Mouse (Mus musculus) neural tube, embryonic 13.5 days (tissue): ENCODE data around the gene Gm13030. TPM values are rescaled to one million over a fixed set of nuclear protein-coding genes. Genes with fewer than 3 reads are reported as not detected.
A peak's percentile ranks its signal among the peaks of the same experiment; 100 is the strongest.
"Not testable (repeated sequence)": the region's sequence is repeated elsewhere in the genome, so short reads cannot be mapped to it uniquely, and the experiment has no call there.

ENCODE experiments used
- ATAC-seq: fragments of 200-750 bp; cut with Nextera tagmentation; 2 replicates; pipeline ENCODE4 v1.8.0; 2017; ENCODE audit warnings: low read depth, mild to moderate bottlenecking, moderate TSS enrichment, moderate library complexity
- H3K27ac ChIP-seq: fragments of 300-500 bp; sonication (generic); replicated peaks from 2 replicates; pipeline ENCODE4 v1.5.1; 2015; ENCODE audit warnings: moderate library complexity, mild to moderate bottlenecking, inconsistent platforms
- H3K27me3 ChIP-seq: fragments of 300-500 bp; sonication (generic); 2 replicates; pipeline ENCODE4 v1.6.1; 2015; ENCODE audit warnings: mild to moderate bottlenecking, inconsistent platforms
- H3K36me3 ChIP-seq: fragments of 300-500 bp; sonication (generic); 2 replicates; pipeline ENCODE4 v1.6.1; 2015; ENCODE audit warnings: mild to moderate bottlenecking, inconsistent platforms
- H3K4me1 ChIP-seq: fragments of 300-500 bp; sonication (generic); replicated peaks from 2 replicates; pipeline ENCODE4 v1.6.1; 2015; ENCODE audit warnings: inconsistent platforms
- H3K4me2 ChIP-seq: fragments of 300-500 bp; sonication (generic); 2 replicates; pipeline ENCODE4 v1.6.1; 2015; ENCODE audit warnings: inconsistent platforms, mild to moderate bottlenecking, moderate library complexity
- H3K4me3 ChIP-seq: fragments of 300-500 bp; sonication (generic); 2 replicates; pipeline ENCODE4 v1.5.1; 2015; ENCODE audit warnings: mild to moderate bottlenecking, inconsistent platforms
- H3K9ac ChIP-seq: fragments of 300-500 bp; sonication (generic); 2 replicates; pipeline ENCODE4 v1.6.1; 2015; ENCODE audit warnings: moderate library complexity, mild to moderate bottlenecking, inconsistent platforms
- H3K9me3 ChIP-seq: fragments of 300-500 bp; sonication (generic); 2 replicates; pipeline ENCODE4 v1.6.1; 2016; ENCODE audit warnings: inconsistent platforms
- WGBS: fragments of 180-500 bp; shearing (Covaris S2); methylation state at CpG from one replicate; pipeline ENCODE4 v1.1.7; 2015; 5-methylcytosine and 5-hydroxymethylcytosine counted together
- polyA plus RNA-seq: library from polyadenylated mRNA; unstranded; fragments of >200 nt; fragmentation: Nextera tagmentation; extraction: Ambion mirVana; gene quantifications from 2 replicates; pipeline ENCODE4 v1.2.1, GENCODE M21; 2015

Gene Gm13030
- polyA plus RNA-seq = not detected in 2 replicates

- Histone ChIP-seq H3K27ac (no peak within 1 kb of the TSS), H3K4me2 (no peak within 1 kb of the TSS), H3K4me3 (no peak within 1 kb of the TSS), H3K9me3 (no peaks in the 10 kb centered on the region), H3K9ac (no peak within 1 kb of the TSS), H3K36me3 (no peaks in the 10 kb centered on the region), H3K27me3 (no peaks in the 10 kb centered on the region), H3K4me1 (no peaks in the 10 kb centered on the region)
- ATAC-seq = no peak
- 78% methylated on average over 6 of the region's 6 CpGs for WGBS
Measured at GRCm38 (mm10) chr4:138873864-138874263, at the start of gene Gm13030. Gene Gm13030, minus strand, starts transcription at chr4:138873964.

GRCm38 (mm10) chr4:138922131-138922459 lies 48.3 kb upstream of the Gm13030 start:
- H3K36me3 ChIP-seq = no peaks in the 10 kb centered on the region
- no peaks in the 10 kb centered on the region for H3K27me3 ChIP-seq
- peak overlapping the region; percentile 21 for H3K4me3 ChIP-seq
- 2% methylated on average over 11 of the region's 11 CpGs for WGBS
- H3K9me3 ChIP-seq = 0 out of 2 replicates have a peak, but pooled peaks cover 3% of the 10 kb centered on the region
- peak overlapping the region; percentile 27; the same call in 1 of the 2 replicates for H3K9ac ChIP-seq
- peak overlapping the region; percentile 51 for H3K4me2 ChIP-seq
- peaks cover 32% of the 10 kb centered on the region for H3K4me1 ChIP-seq
- peak; percentile 90 for ATAC-seq
- peak overlapping the region; percentile 50 for H3K27ac ChIP-seq

- Histone ChIP-seq H3K27me3 (no peaks in the 10 kb centered on the region), H3K9ac (peak overlapping the region; percentile 27; the same call in 1 of the 2 replicates), H3K36me3 (no peaks in the 10 kb centered on the region), H3K4me3 (peak overlapping the region; percentile 21), H3K4me1 (peaks cover 32% of the 10 kb centered on the region), H3K9me3 (0 out of 2 replicates have a peak, but pooled peaks cover 4% of the 10 kb centered on the region), H3K27ac (peak overlapping the region; percentile 75), H3K4me2 (peak overlapping the region; percentile 51)
- 32% methylated on average over 20 of the region's 20 CpGs for WGBS
- peak; percentile 80 for ATAC-seq
Measured at GRCm38 (mm10) chr4:138921254-138922130, 47.7 kb upstream of the Gm13030 start.

- Histone ChIP-seq H3K4me2 (no peak overlapping the region), H3K9me3 (0 out of 2 replicates have a peak, but pooled peaks cover 4% of the 10 kb centered on the region), H3K27ac (no peak overlapping the region), H3K4me3 (no peak overlapping the region), H3K4me1 (peaks cover 27% of the 10 kb centered on the region), H3K27me3 (no peaks in the 10 kb centered on the region), H3K36me3 (no peaks in the 10 kb centered on the region), H3K9ac (no peak overlapping the region)
- WGBS = 80% methylated on average over 9 of the region's 9 CpGs
- ATAC-seq = no peak
Measured at GRCm38 (mm10) chr4:138917282-138917681, 43.5 kb upstream of the Gm13030 start.

GRCm38 (mm10) chr4:138913797-138914196 lies 40.0 kb upstream of the Gm13030 start, which contains the start of gene Otud3:
Gene Otud3, minus strand, starts transcription at chr4:138913945.
- H3K4me1 ChIP-seq = peaks cover 39% of the 10 kb centered on the region
- ATAC-seq = peak; percentile 93
- H3K36me3 ChIP-seq = peaks cover 14% of the 10 kb centered on the region
- peak within 1 kb of the TSS; percentile 83 for H3K27ac ChIP-seq
- H3K27me3 ChIP-seq = no peaks in the 10 kb centered on the region
- H3K9ac ChIP-seq = peak within 1 kb of the TSS; percentile 94
- WGBS = under 1% methylated on average over 39 of the region's 39 CpGs
- H3K4me3 ChIP-seq = peak within 1 kb of the TSS; percentile 79
- peak within 1 kb of the TSS; percentile 96 for H3K4me2 ChIP-seq
- 0 out of 2 replicates have a peak, but pooled peaks cover 4% of the 10 kb centered on the region for H3K9me3 ChIP-seq

GRCm38 (mm10) chr4:138913141-138913787 lies 39.5 kb upstream of the Gm13030 start:
- no peaks in the 10 kb centered on the region for H3K27me3 ChIP-seq
- peak overlapping the region; percentile 96 for H3K4me2 ChIP-seq
- H3K4me3 ChIP-seq = peak overlapping the region; percentile 79
- peak overlapping the region; percentile 83 for H3K27ac ChIP-seq
- H3K9ac ChIP-seq = peak overlapping the region; percentile 94
- peaks cover 39% of the 10 kb centered on the region for H3K4me1 ChIP-seq
- peak; percentile 55 for ATAC-seq
- WGBS = 1% methylated on average over 52 of the region's 52 CpGs
- H3K36me3 ChIP-seq = peaks cover 16% of the 10 kb centered on the region
- 0 out of 2 replicates have a peak, but pooled peaks cover 4% of the 10 kb centered on the region for H3K9me3 ChIP-seq

GRCm38 (mm10) chr4:138905624-138906337 lies 32.0 kb upstream of the Gm13030 start:
- Histone ChIP-seq H3K4me2 (no peak overlapping the region), H3K36me3 (peaks cover 89% of the 10 kb centered on the region), H3K9me3 (no peaks in the 10 kb centered on the region), H3K4me1 (peaks cover 13% of the 10 kb centered on the region), H3K27me3 (no peaks in the 10 kb centered on the region), H3K9ac (no peak overlapping the region), H3K27ac (no peak overlapping the region), H3K4me3 (no peak overlapping the region)
- WGBS = 96% methylated on average over 18 of the region's 18 CpGs
- no peak for ATAC-seq

GRCm38 (mm10) chr4:138899361-138899760 lies 25.6 kb upstream of the Gm13030 start:
- H3K27me3 ChIP-seq = no peaks in the 10 kb centered on the region
- H3K9me3 ChIP-seq = no peaks in the 10 kb centered on the region
- no peak overlapping the region for H3K4me3 ChIP-seq
- H3K9ac ChIP-seq = no peak overlapping the region
- H3K4me1 ChIP-seq = no peaks in the 10 kb centered on the region
- no peak overlapping the region for H3K4me2 ChIP-seq
- 88% methylated on average over 7 of the region's 7 CpGs for WGBS
- no peak for ATAC-seq
- H3K27ac ChIP-seq = no peak overlapping the region
- peaks cover 98% of the 10 kb centered on the region for H3K36me3 ChIP-seq

GRCm38 (mm10) chr4:138893789-138894188 lies 20.0 kb upstream of the Gm13030 start:
- peaks cover 84% of the 10 kb centered on the region for H3K36me3 ChIP-seq

GRCm38 (mm10) chr4:138892655-138893054 lies 18.9 kb upstream of the Gm13030 start:
- Histone ChIP-seq H3K9me3 (no peaks in the 10 kb centered on the region), H3K27me3 (no peaks in the 10 kb centered on the region), H3K4me2 (no peak overlapping the region), H3K4me1 (no peaks in the 10 kb centered on the region; the same call in 1 of the 2 replicates), H3K4me3 (no peak overlapping the region), H3K36me3 (peaks cover 73% of the 10 kb centered on the region), H3K27ac (no peak overlapping the region), H3K9ac (no peak overlapping the region)
- ATAC-seq = no peak
- WGBS = 89% methylated on average over 6 of the region's 6 CpGs

More at GRCm38 (mm10) chr4:138893789-138894188, 20.0 kb upstream of the Gm13030 start:
- 94% methylated on average over 11 of the region's 11 CpGs for WGBS
- H3K4me2 ChIP-seq, H3K4me1 ChIP-seq, H3K9me3 ChIP-seq, H3K9ac ChIP-seq, ATAC-seq, H3K27me3 ChIP-seq, H3K27ac ChIP-seq, H3K4me3 ChIP-seq: not testable (repeated sequence)

- Histone ChIP-seq H3K27me3 (no peaks in the 10 kb centered on the region), H3K4me1 (no peaks in the 10 kb centered on the region; the same call in 1 of the 2 replicates), H3K36me3 (peaks cover 44% of the 10 kb centered on the region), H3K9ac (no peak overlapping the region), H3K4me3 (no peak overlapping the region), H3K4me2 (no peak overlapping the region), H3K9me3 (no peaks in the 10 kb centered on the region), H3K27ac (no peak overlapping the region)
- 73% methylated on average over 8 of the region's 8 CpGs for WGBS
- ATAC-seq = no peak
Measured at GRCm38 (mm10) chr4:138889635-138890034, 15.9 kb upstream of the Gm13030 start.
